Mouse (Mus musculus) yolk sac, embryonic 10.5 days (tissue): ENCODE measurements around the gene Rpl3.

Experiments used
- DNase-seq: peaks from one replicate; pipeline ENCODE4 v3.0.0-alpha.2; 2017; ENCODE audit warnings: low spot score

The Rpl3 gene

GRCm38 (mm10) chr15:80087406-80088012, 4.2 kb downstream of the Rpl3 start:
- DNase-seq = no peak

DNA sequence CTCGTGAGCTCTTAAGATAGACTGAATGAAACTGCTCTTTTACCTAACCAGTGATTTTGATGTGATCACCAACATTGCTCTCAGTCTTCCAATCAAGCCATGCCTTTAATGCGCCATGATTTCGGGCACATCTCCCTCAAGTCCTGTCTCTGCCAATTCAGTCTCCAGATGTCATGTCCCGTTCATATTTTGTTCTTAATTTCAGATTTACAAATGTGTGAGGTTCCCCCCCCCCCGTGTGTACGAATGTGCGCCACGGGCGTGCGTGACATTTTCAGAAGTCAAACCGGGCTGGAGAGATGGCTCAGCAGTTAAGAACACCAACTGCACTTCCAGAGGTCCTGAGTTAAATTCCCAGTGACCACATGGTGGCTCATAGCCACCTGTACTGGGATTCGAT, 7.9 kb downstream of the Rpl3 start:
- DNase-seq = no peak

- peak; percentile 98 for DNase-seq
These were observed 8.4 kb downstream of the Rpl3 start for GRCm38 (mm10) chr15:80083276-80083731.

DNA sequence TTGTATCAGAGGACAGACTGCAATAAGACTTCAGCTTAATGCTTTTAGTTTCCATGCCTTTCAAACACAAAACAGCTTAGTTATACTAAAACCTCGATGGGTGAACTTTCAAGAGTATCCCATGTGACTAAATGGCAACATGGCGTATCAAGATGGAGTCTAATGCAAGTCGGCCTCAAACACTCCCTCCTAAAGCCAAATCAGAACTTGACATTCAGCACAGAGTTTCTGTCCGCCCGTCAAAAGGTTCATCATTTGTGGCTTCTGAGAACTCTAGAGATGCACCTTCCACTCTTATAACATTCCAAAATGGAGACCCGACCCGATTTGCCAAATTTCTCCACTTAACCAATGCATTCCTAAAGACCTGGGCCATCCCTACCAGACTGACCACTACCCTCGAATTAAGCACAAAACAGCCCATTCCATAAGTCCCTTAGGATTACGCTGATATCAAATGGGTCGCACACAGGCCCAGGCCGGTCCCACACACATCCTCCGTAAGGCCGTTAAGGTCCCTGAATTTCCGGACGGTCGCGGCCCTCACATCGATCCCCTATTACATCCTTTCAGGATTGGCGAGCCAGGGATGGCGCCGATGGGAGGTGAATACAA, 8.9 kb downstream of the Rpl3 start:
- DNase-seq = no peak

GRCm38 (mm10) chr15:80081801-80082546, 9.7 kb downstream of the Rpl3 start:
- DNase-seq = no peak

- peak; percentile 50 for DNase-seq
These were observed 10.7 kb downstream of the Rpl3 start for GRCm38 (mm10) chr15:80080711-80081615.

- no peak for DNase-seq
These were observed 11.7 kb downstream of the Rpl3 start for GRCm38 (mm10) chr15:80079954-80080353.

- DNase-seq = no peak
These were observed 12.5 kb downstream of the Rpl3 start for GRCm38 (mm10) chr15:80079129-80079668.

DNA sequence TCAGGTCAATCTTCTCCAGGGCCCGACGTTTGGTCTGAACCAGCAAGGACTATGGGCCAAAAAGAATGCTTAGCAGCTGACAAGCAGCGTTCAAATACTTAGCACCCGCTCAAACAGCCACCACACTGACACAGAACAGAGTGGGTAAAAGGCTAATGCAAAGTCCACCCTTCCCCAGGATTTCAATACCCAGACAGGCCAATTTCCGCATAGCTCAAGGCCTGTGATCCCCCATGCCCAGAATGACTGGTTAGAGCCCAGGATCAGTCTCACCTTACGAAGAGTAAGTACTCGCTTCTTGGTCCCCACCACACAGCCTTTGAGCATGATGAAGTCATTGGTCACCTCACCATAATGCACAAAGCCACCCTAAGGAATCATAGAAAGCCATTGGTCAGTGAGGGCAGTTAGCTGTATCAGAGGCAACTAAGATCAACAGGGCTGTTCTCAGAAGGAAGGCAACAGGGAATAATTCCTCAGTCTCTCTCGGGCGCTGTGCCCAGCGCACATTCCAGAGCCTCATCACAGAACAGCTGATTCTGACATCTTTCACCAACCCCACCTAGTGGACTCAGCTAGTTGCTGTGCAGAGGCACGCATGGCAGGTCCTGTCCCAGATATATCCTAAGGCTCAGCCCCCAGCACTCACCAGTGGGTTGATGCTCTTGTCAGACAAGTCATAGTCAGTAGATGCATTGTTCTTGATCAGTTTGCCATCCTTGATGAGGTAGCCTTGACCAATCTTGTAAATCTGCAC, 13.4 kb downstream of the Rpl3 start:
- no peak for DNase-seq

- peak; percentile 85 for DNase-seq
These were observed 15.1 kb downstream of the Rpl3 start for GRCm38 (mm10) chr15:80076338-80077136.

- no peak for DNase-seq
These were observed 15.8 kb downstream of the Rpl3 start for GRCm38 (mm10) chr15:80075733-80076337.

GRCm38 (mm10) chr15:80075374-80075694, 16.3 kb downstream of the Rpl3 start:
- no peak for DNase-seq

DNA sequence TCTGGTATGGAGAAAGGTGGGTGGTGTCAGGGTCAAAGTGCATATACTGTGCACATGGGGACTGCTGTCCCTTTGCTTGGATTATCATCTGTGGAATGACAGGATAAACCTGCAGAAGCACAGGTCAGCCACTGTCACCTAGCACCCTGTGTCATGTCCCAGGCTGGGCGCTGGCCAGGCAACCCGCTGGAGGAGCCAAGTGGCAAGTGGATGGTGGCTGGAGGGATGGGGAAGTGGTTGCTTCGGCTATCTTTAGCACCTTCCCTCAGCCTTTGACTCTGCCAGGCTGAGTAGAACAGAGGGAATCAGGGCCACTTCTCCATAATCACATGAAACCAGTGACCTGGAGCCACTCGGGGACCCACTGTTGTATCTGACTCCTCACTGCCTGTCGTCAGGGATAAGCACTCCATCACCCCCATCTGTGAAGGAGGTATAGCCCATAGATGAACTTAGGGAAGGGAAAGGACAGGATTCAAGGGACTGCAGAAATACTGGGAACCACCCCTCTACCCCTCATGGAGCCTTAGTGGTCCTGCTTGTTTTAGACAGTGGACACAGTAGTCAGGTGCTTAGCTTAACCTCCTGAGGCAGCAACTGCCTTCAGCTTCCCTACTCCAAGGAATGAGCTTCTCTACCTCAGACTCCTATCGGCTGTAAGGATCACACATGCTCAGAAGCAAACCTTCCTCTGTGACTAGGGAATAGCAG, 16.9 kb downstream of the Rpl3 start:
- peak; percentile 41 for DNase-seq

DNA sequence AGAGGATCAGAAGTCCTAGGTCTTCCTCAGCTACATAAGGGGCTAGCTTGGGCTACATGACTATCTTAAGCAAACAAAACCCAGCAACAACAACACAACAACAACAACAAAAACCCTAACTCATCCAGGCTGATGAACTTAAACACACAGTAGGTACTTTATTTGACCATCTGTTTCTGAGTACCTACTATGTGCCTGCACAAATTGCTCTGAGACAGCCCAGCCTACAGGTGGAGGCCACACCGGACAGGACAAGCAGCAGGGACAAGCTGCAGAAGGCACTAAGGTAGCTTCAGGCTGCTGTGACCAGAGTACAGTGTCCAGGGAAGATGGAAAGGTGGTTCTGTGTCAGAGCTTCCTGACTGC, 18.4 kb downstream of the Rpl3 start:
- DNase-seq = no peak

- no peak for DNase-seq
These were observed 19.0 kb downstream of the Rpl3 start for GRCm38 (mm10) chr15:80072579-80073255.

- DNase-seq = peak; percentile 72
These were observed 19.7 kb downstream of the Rpl3 start for GRCm38 (mm10) chr15:80071951-80072437.

- DNase-seq = no peak
These were observed 21.5 kb downstream of the Rpl3 start for GRCm38 (mm10) chr15:80070095-80070644.

DNA sequence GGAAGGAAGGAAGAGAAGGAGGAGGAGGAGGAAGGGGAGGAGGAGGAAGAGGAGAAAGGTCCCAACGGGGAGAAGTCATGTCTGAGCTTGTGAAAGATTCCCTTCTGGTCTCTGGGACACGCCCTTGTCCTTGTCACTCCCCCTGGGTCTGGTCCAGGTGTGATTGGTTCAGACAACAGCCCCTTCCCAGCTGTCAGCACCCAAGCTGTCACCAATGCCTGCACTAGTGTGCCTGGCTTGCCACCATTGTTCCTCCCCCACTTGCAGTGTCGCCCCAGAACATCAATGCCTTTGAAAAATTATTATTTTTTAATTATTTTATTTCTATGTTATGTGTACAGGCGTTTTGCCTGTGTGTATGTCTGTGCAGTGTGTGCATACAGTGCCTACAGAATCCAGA, 22.5 kb downstream of the Rpl3 start:
- DNase-seq = no peak
